Mouse (Mus musculus): Measurements from ENCODE around the gene Crxos. TPM values are rescaled to one million over a fixed set of nuclear protein-coding genes. Genes with fewer than 3 reads are reported as not detected.
A peak's percentile ranks its signal among the peaks of the same experiment; 100 is the strongest.

The Crxos gene
- polyA plus RNA-seq, 1 experiment from 2014 or later: not detected

- Histone ChIP-seq H3K36me3 (ENCODE audit: control insufficient read depth, insufficient read depth, low read length) (no peaks in the 10 kb centered on the region), H3K4me2 (replicated peaks; ENCODE audit: low read depth, low read length) (no peak overlapping the region), H3K27me3 (ENCODE audit: control insufficient read depth, insufficient read depth, low read length) (no peaks in the 10 kb centered on the region), H3K27ac (ENCODE audit: low read depth, low read length) (no peak overlapping the region), H3K4me1 (replicated peaks; ENCODE audit: control insufficient read depth, insufficient read depth, low read length) (no peaks in the 10 kb centered on the region), H3K9ac (ENCODE audit: low read depth, low read length) (no peak overlapping the region), H3K4me3 (ENCODE audit: low read depth, low read length) (no peak overlapping the region), H3K9me3 (ENCODE audit: control insufficient read depth, low read length) (no peaks in the 10 kb centered on the region)
- no peak for ATAC-seq (ENCODE audit: low FRiP score)
- WGBS: 82% methylated on average over 3 of the region's 3 CpGs
- no peak for DNase-seq (ENCODE audit: low spot score)
Observed at GRCm38 (mm10) chr7:15931635-15932034, 49.2 kb downstream of the Crxos start.

- no peak overlapping the region for H3K4me3 ChIP-seq (ENCODE audit: low read depth, low read length)
- no peaks in the 10 kb centered on the region for H3K27me3 ChIP-seq (ENCODE audit: control insufficient read depth, insufficient read depth, low read length)
- no peak overlapping the region for H3K4me2 ChIP-seq (replicated peaks; ENCODE audit: low read depth, low read length)
- no peaks in the 10 kb centered on the region for H3K4me1 ChIP-seq (replicated peaks; ENCODE audit: control insufficient read depth, insufficient read depth, low read length)
- H3K9ac ChIP-seq (ENCODE audit: low read depth, low read length): no peak overlapping the region
- ATAC-seq (ENCODE audit: low FRiP score) (no peak), DNase-seq (ENCODE audit: low spot score) (no peak)
- no peak overlapping the region for H3K27ac ChIP-seq (ENCODE audit: low read depth, low read length)
- WGBS: 59% methylated on average over 16 of the region's 16 CpGs
- no peaks in the 10 kb centered on the region for H3K9me3 ChIP-seq (ENCODE audit: control insufficient read depth, low read length)
- H3K36me3 ChIP-seq (ENCODE audit: control insufficient read depth, insufficient read depth, low read length): peaks cover 13% of the 10 kb centered on the region
Observed at GRCm38 (mm10) chr7:15933437-15934359, 51.3 kb downstream of the Crxos start.

DNA sequence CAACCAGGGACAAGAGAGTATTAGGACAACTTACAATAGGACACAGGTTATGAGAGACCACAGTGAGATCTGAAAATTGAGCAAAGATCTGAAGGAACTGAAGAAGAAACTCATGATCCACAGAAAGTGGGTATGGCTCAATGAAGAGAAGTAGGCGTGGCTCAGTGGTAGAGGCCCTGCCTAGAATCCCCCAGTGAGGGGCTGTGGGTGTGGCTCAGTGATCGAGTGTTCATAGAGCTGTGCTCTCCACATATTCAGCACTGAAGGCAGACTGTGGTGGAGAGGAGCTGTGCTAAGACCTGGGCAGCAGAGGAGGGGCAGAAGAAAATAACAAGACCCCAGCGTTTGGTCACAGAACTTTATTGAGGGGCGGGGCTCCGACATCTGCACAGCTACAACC lies 55.1 kb downstream of the Crxos start:
- H3K4me1 ChIP-seq (replicated peaks; ENCODE audit: control insufficient read depth, insufficient read depth, low read length): no peaks in the 10 kb centered on the region
- no peak overlapping the region for H3K9ac ChIP-seq (ENCODE audit: low read depth, low read length)
- no peak overlapping the region for H3K27ac ChIP-seq (ENCODE audit: low read depth, low read length)
- WGBS: 92% methylated on average over 5 of the region's 5 CpGs
- DNase-seq (ENCODE audit: low spot score): no peak
- H3K36me3 ChIP-seq (ENCODE audit: control insufficient read depth, insufficient read depth, low read length): peaks cover 35% of the 10 kb centered on the region
- no peak overlapping the region for H3K4me3 ChIP-seq (ENCODE audit: low read depth, low read length)
- H3K4me2 ChIP-seq (replicated peaks; ENCODE audit: low read depth, low read length): no peak overlapping the region
- H3K9me3 ChIP-seq (ENCODE audit: control insufficient read depth, low read length): no peaks in the 10 kb centered on the region
- no peaks in the 10 kb centered on the region for H3K27me3 ChIP-seq (ENCODE audit: control insufficient read depth, insufficient read depth, low read length)
- ATAC-seq (ENCODE audit: low FRiP score): no peak; the same call in 1 of the 2 replicates

- H3K36me3 ChIP-seq (ENCODE audit: control insufficient read depth, insufficient read depth, low read length): peaks cover 35% of the 10 kb centered on the region
- no peaks in the 10 kb centered on the region for H3K9me3 ChIP-seq (ENCODE audit: control insufficient read depth, low read length)
- H3K9ac ChIP-seq (ENCODE audit: low read depth, low read length): no peak overlapping the region
- no peak overlapping the region for H3K4me3 ChIP-seq (ENCODE audit: low read depth, low read length)
- DNase-seq (ENCODE audit: low spot score): no peak
- ATAC-seq (ENCODE audit: low FRiP score): no peak
- no peaks in the 10 kb centered on the region for H3K27me3 ChIP-seq (ENCODE audit: control insufficient read depth, insufficient read depth, low read length)
- no peak overlapping the region for H3K4me2 ChIP-seq (replicated peaks; ENCODE audit: low read depth, low read length)
- WGBS: 95% methylated on average over 3 of the region's 3 CpGs
- H3K27ac ChIP-seq (ENCODE audit: low read depth, low read length): no peak overlapping the region
- H3K4me1 ChIP-seq (replicated peaks; ENCODE audit: control insufficient read depth, insufficient read depth, low read length): no peaks in the 10 kb centered on the region
Observed at GRCm38 (mm10) chr7:15938621-15939020, 56.2 kb downstream of the Crxos start.

DNA sequence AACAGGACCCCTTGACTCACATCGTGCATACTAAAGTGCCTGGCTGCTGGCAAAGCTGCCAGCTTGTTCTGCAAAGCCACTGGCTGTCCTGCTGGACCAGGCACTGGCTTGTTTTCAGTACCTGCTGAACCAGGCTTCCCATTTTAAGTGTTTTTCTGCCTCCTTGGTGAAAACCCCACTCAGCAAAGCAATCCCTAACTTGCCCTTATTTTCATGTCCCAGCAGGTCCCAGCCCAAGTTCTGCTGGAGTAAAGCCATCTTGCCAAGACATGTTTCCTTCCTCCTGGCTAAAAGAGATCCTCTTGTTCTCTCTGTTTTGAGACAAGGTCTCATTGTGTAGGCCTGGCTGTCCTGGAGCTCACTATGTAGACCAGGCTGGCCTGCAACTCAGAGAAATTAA lies 61.9 kb downstream of the Crxos start:
- Histone ChIP-seq H3K9ac (ENCODE audit: low read depth, low read length) (no peak overlapping the region), H3K4me2 (replicated peaks; ENCODE audit: low read depth, low read length) (no peak overlapping the region)
- 81% methylated on average over 1 of the region's 1 CpGs for WGBS

GRCm38 (mm10) chr7:15945211-15945610 lies 62.8 kb downstream of the Crxos start:
- Histone ChIP-seq H3K27me3 (ENCODE audit: control insufficient read depth, insufficient read depth, low read length) (no peaks in the 10 kb centered on the region), H3K9ac (ENCODE audit: low read depth, low read length) (peak overlapping the region; percentile 82), H3K27ac (ENCODE audit: low read depth, low read length) (peak overlapping the region; percentile 90; the same call in 1 of the 2 replicates), H3K4me2 (replicated peaks; ENCODE audit: low read depth, low read length) (peak overlapping the region; percentile 63), H3K4me1 (replicated peaks; ENCODE audit: control insufficient read depth, insufficient read depth, low read length) (no peaks in the 10 kb centered on the region; the same call in 1 of the 2 replicates), H3K9me3 (ENCODE audit: control insufficient read depth, low read length) (no peaks in the 10 kb centered on the region), H3K36me3 (ENCODE audit: control insufficient read depth, insufficient read depth, low read length) (peaks cover 11% of the 10 kb centered on the region), H3K4me3 (ENCODE audit: low read depth, low read length) (peak overlapping the region; percentile 69)
- DNase-seq (ENCODE audit: low spot score) (no peak), ATAC-seq (ENCODE audit: low FRiP score) (no peak)
- 13% methylated on average over 8 of the region's 8 CpGs for WGBS

More for the DNA sequence above, 61.9 kb downstream of the Crxos start:
- peaks cover 17% of the 10 kb centered on the region for H3K36me3 ChIP-seq (ENCODE audit: control insufficient read depth, insufficient read depth, low read length)
- no peak for DNase-seq (ENCODE audit: low spot score)
- no peak overlapping the region for H3K27ac ChIP-seq (ENCODE audit: low read depth, low read length)
- no peaks in the 10 kb centered on the region; the same call in 1 of the 2 replicates for H3K4me1 ChIP-seq (replicated peaks; ENCODE audit: control insufficient read depth, insufficient read depth, low read length)
- H3K4me3 ChIP-seq (ENCODE audit: low read depth, low read length): no peak overlapping the region
- no peak for ATAC-seq (ENCODE audit: low FRiP score)
- H3K9me3 ChIP-seq (ENCODE audit: control insufficient read depth, low read length): no peaks in the 10 kb centered on the region
- no peaks in the 10 kb centered on the region for H3K27me3 ChIP-seq (ENCODE audit: control insufficient read depth, insufficient read depth, low read length)

- peak; percentile 96 for DNase-seq (ENCODE audit: low spot score)
- no peaks in the 10 kb centered on the region for H3K9me3 ChIP-seq (ENCODE audit: control insufficient read depth, low read length)
- peak within 1 kb of the TSS; percentile 69 for H3K4me3 ChIP-seq (ENCODE audit: low read depth, low read length)
- H3K27ac ChIP-seq (ENCODE audit: low read depth, low read length): peak within 1 kb of the TSS; percentile 90
- peak within 1 kb of the TSS; percentile 82 for H3K9ac ChIP-seq (ENCODE audit: low read depth, low read length)
- H3K4me2 ChIP-seq (replicated peaks; ENCODE audit: low read depth, low read length): peak within 1 kb of the TSS; percentile 63
- H3K27me3 ChIP-seq (ENCODE audit: control insufficient read depth, insufficient read depth, low read length): no peaks in the 10 kb centered on the region
- ATAC-seq (ENCODE audit: low FRiP score): peak; percentile 96
- no peaks in the 10 kb centered on the region; the same call in 1 of the 2 replicates for H3K4me1 ChIP-seq (replicated peaks; ENCODE audit: control insufficient read depth, insufficient read depth, low read length)
- WGBS: 2% methylated on average over 59 of the region's 59 CpGs
- H3K36me3 ChIP-seq (ENCODE audit: control insufficient read depth, insufficient read depth, low read length): peaks cover 5% of the 10 kb centered on the region
Observed at GRCm38 (mm10) chr7:15945721-15946536, 63.5 kb downstream of the Crxos start, which contains the start of gene Nop53. TSS of gene Nop53 (minus strand) at chr7:15946074.

- Histone ChIP-seq H3K4me1 (replicated peaks; ENCODE audit: control insufficient read depth, insufficient read depth, low read length) (no peaks in the 10 kb centered on the region; the same call in 1 of the 2 replicates), H3K27ac (ENCODE audit: low read depth, low read length) (no peak overlapping the region)
- WGBS: 51% methylated on average over 4 of the region's 4 CpGs
Observed at GRCm38 (mm10) chr7:15947653-15948260, 65.3 kb downstream of the Crxos start.

More at GRCm38 (mm10) chr7:15947653-15948260, 65.3 kb downstream of the Crxos start:
- Histone ChIP-seq H3K4me3 (ENCODE audit: low read depth, low read length) (no peak overlapping the region), H3K9ac (ENCODE audit: low read depth, low read length) (no peak overlapping the region), H3K9me3 (ENCODE audit: control insufficient read depth, low read length) (no peaks in the 10 kb centered on the region), H3K36me3 (ENCODE audit: control insufficient read depth, insufficient read depth, low read length) (no peaks in the 10 kb centered on the region), H3K4me2 (replicated peaks; ENCODE audit: low read depth, low read length) (no peak overlapping the region; the same call in 1 of the 2 replicates), H3K27me3 (ENCODE audit: control insufficient read depth, insufficient read depth, low read length) (no peaks in the 10 kb centered on the region)
- ATAC-seq (ENCODE audit: low FRiP score) (no peak), DNase-seq (ENCODE audit: low spot score) (no peak)
